Mouse (Mus musculus): ENCODE results near the gene Olfr1135.

Gene Olfr1135

DNA sequence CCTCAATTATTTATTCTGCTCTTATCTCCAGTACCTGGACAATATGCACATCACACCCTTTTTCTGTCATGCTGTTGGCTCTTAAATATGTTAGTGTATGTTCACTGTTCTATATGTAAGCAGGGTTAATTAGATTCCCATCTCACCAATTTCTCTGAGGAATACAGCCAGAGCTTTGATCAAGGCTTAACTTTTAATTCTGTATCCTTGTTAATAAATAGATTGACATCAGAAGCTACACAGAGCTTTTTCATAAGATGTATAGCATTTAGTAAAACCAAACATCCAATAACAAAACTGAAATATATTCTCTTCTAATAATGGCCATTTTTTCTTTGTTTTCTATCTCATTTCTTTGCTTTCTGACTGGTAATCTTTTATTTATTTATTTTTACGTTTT, at the start of gene Olfr1135:
Gene Olfr1135, minus strand, starts transcription at position 101 of the 400 bp plus-strand sequence.
- ATAC-seq (ENCODE audit: low TSS enrichment), result no peak

DNA sequence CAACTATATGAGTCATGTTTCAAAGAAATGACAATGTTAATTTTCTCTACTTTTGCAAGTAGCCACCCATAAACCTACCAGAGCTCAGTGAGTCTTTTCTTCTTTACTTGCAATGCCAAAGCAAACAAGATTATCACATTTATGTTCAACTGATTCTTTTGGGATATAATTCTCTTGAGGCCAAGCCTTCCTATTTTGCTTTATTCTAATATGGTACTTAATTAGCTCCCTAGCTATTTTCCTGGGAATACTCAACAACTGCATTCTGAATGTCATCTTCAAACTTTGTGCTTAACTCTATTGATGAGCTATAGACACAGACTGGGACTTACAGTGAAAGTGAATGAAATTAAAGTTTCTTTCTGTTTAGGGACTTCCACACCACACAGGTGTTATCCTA, 39.6 kb upstream of the Olfr1135 start, which contains the start of gene Olfr1137:
Gene Olfr1137, minus strand, starts transcription at position 101 of the 400 bp plus-strand sequence.
- ATAC-seq (ENCODE audit: low TSS enrichment), result no peak

DNA sequence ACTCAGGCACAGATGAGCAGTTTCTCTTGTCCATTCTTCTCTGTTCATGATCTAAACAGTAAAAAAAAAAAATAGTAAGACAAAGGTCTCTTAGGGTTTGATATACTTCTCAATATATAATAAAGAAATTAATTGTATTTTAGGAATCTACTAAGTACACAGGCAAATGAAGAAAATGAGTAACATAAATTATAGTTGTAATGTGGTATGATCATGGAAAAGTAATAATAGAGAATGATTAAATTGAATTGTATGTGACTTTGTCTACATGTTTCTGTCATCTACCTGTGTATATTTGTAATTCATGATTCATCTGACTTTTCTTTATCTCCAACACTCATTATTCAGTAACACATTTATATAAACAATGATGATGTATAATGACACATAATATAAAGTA, 20.4 kb upstream of the Olfr1135 start, which contains the start of gene Olfr1136:
Gene Olfr1136, minus strand, starts transcription at position 101 of the 400 bp plus-strand sequence.
- ATAC-seq (ENCODE audit: low TSS enrichment), result no peak

- ATAC-seq (ENCODE audit: low TSS enrichment), result no peak
Observed at GRCm38 (mm10) chr2:87658360-87658759, 15.1 kb downstream of the Olfr1135 start, which contains the start of gene Olfr1134. TSS of gene Olfr1134 (minus strand) at chr2:87658460.

DNA sequence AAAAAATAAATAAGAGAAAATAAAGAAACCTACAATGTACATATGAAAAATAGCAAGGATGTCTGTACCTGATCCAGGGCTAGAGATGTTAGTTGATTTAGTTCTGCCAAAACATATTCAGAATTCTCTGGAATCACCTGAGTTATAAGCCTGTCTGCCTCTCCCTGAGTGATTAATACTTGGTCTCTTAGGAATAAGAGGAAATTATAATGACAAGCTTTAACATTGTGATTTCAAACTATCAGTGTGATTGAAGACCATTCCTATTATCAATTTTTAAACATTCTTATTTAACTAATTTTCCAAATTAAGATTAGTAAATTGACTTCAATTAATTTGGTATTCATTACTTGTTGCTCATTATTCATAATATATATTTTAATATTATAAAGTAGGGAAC, 26.2 kb downstream of the Olfr1135 start, which contains the start of gene Olfr1133:
Gene Olfr1133, minus strand, starts transcription at position 101 of the 400 bp plus-strand sequence.
- no peak for ATAC-seq (ENCODE audit: low TSS enrichment)

- ATAC-seq (ENCODE audit: low TSS enrichment), result no peak
Observed at GRCm38 (mm10) chr2:87642441-87642840, 31.0 kb downstream of the Olfr1135 start.

GRCm38 (mm10) chr2:87637435-87637834, 36.0 kb downstream of the Olfr1135 start, which contains the start of gene Olfr1132:
TSS of gene Olfr1132 (minus strand) at chr2:87637535.
- ATAC-seq (ENCODE audit: low TSS enrichment), result no peak

DNA sequence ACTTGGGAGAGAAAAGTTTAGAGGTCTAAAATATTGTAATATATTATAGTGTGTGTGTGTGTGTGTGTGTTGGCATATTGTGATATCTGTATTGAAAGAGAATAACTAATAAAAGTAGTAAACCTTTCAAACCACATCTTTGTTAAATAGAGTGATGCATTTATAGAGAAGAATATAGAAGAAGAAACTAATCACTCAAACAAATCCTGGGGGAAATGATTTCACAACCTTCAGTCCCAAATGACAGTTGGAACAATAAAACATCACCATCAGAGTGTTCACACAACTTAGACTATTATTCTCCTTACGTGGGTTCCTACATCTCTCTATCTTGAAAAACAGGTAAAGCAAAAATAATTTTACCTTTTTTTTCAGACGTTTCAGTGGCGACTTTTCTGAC, 46.7 kb downstream of the Olfr1135 start, which contains the start of gene Olfr1131:
Gene Olfr1131, plus strand, starts transcription at position 301 of the 400 bp plus-strand sequence.
- ATAC-seq (ENCODE audit: low TSS enrichment), result no peak
